Mouse (Mus musculus) myocyte (in vitro differentiated cells): Measurements from ENCODE around the gene Mia2. TPM values are rescaled to one million over a fixed set of nuclear protein-coding genes. Genes with fewer than 3 reads are reported as not detected.

ENCODE experiments used
- H3K27me3 ChIP-seq: one replicate; pipeline ENCODE4 v1.6.1; 2011; ENCODE audit not compliant: control insufficient read depth, insufficient read depth, insufficient read length
- H3K36me3 ChIP-seq: one replicate; pipeline ENCODE4 v1.6.1; 2011; ENCODE audit not compliant: control insufficient read depth, insufficient read depth
- H3K4me2 ChIP-seq: one replicate; pipeline ENCODE4 v1.6.1; 2011; ENCODE audit warnings: low read depth, control low read depth
- H3K4me3 ChIP-seq: one replicate; pipeline ENCODE4 v1.5.1; 2011; ENCODE audit warnings: mild to moderate bottlenecking, control low read depth, moderate library complexity
- H3K79me2 ChIP-seq: one replicate; pipeline ENCODE4 v1.6.1; 2011; ENCODE audit not compliant: control insufficient read depth, insufficient read depth
- H3ac ChIP-seq: one replicate; pipeline ENCODE4 v1.6.1; 2011; ENCODE audit not compliant: control insufficient read depth, insufficient read length
- CEBPB ChIP-seq: IDR thresholded peaks from 2 replicates; pipeline ENCODE4 v1.6.1; 2011; ENCODE audit warnings: mild to moderate bottlenecking, moderate library complexity; ENCODE audit not compliant: poor library complexity, insufficient read depth, severe bottlenecking
- E2F4 ChIP-seq: IDR thresholded peaks from one replicate; pipeline ENCODE4 v1.6.1; 2011; ENCODE audit warnings: mild to moderate bottlenecking, control low read depth, moderate library complexity; ENCODE audit not compliant: insufficient read depth
- MAX ChIP-seq: IDR thresholded peaks from one replicate; pipeline ENCODE4 v1.6.1; 2011; ENCODE audit warnings: low read depth, mild to moderate bottlenecking, control low read depth
- MYOD1 ChIP-seq, 3 experiments: IDR thresholded peaks; one replicate each; pipeline ENCODE4 v1.6.1; 2011; ENCODE audit warnings: control low read depth in 2 of 3, low read depth in 2 of 3, mild to moderate bottlenecking in 2 of 3, moderate library complexity in 1 of 3; ENCODE audit not compliant: insufficient read length in 2 of 3, control insufficient read depth in 1 of 3
- MYOG ChIP-seq, 3 experiments: IDR thresholded peaks; one replicate each; pipeline ENCODE4 v1.6.1; 2011; ENCODE audit warnings: control low read depth in 2 of 3, low read depth in 2 of 3, mild to moderate bottlenecking in 2 of 3; ENCODE audit not compliant: insufficient read length in 2 of 3, control insufficient read depth in 1 of 3, insufficient read depth in 1 of 3
- POLR2A ChIP-seq: IDR thresholded peaks from one replicate; pipeline ENCODE4 v1.6.1; 2011; ENCODE audit warnings: low read depth, mild to moderate bottlenecking, control low read depth, moderate library complexity; ENCODE audit not compliant: insufficient read length
- POLR2AphosphoS2 ChIP-seq: IDR thresholded peaks from one replicate; pipeline ENCODE4 v1.6.1; 2011; ENCODE audit warnings: low read depth, control low read depth; ENCODE audit not compliant: insufficient read length
- REST ChIP-seq: IDR thresholded peaks from one replicate; pipeline ENCODE4 v1.6.1; 2011; ENCODE audit warnings: mild to moderate bottlenecking, control low read depth, moderate library complexity; ENCODE audit not compliant: insufficient read depth, insufficient read length
- SRF ChIP-seq: IDR thresholded peaks from one replicate; pipeline ENCODE4 v1.6.1; 2011; ENCODE audit warnings: low read depth; ENCODE audit not compliant: control insufficient read depth, insufficient read length
- TCF12 ChIP-seq: IDR thresholded peaks from one replicate; pipeline ENCODE4 v1.6.1; 2011; ENCODE audit warnings: mild to moderate bottlenecking, control low read depth; ENCODE audit not compliant: poor library complexity, insufficient read depth, severe bottlenecking
- TCF3 ChIP-seq: IDR thresholded peaks from one replicate; pipeline ENCODE4 v1.6.1; 2011; ENCODE audit warnings: low read depth, control low read depth; ENCODE audit not compliant: insufficient read length
- USF1 ChIP-seq: IDR thresholded peaks from one replicate; pipeline ENCODE4 v1.6.1; 2011; ENCODE audit warnings: low read depth, mild to moderate bottlenecking, control low read depth, moderate library complexity
- polyA plus RNA-seq: library from polyadenylated mRNA; unstranded; fragments of >200 nt; fragmentation: generic; extraction: Trizol; gene quantifications from one replicate; pipeline ENCODE4 v1.2.1, GENCODE M21; 2012; ENCODE audit warnings: missing spikeins

Mia2 gene
- polyA plus RNA-seq, 1 experiment: 22.6 TPM

GRCm38 (mm10) chr12:59130249-59130648 lies 34.6 kb downstream of the Mia2 start:
- H3ac ChIP-seq: peak overlapping the region; percentile 42
- H3K4me3 ChIP-seq: peak overlapping the region; percentile 61
- H3K36me3 ChIP-seq: no peaks in the 10 kb centered on the region
- H3K27me3 ChIP-seq: no peaks in the 10 kb centered on the region
- peak overlapping the region; percentile 77 for H3K4me2 ChIP-seq
- TF ChIP-seq MYOG (IDR thresholded peaks at IDR 0.05; ENCODE audit: control insufficient read depth in 1 of 3, insufficient read depth in 1 of 3, insufficient read length in 2 of 3, low read depth in 2 of 3): no peak
- peak; percentile 82 for TF ChIP-seq CEBPB
- peaks cover 38% of the 10 kb centered on the region for H3K79me2 ChIP-seq

- H3K4me2 ChIP-seq: peak overlapping the region; percentile 77
- H3K79me2 ChIP-seq: peaks cover 44% of the 10 kb centered on the region
- H3K4me3 ChIP-seq: peak overlapping the region; percentile 61
- H3K27me3 ChIP-seq: no peaks in the 10 kb centered on the region
- H3ac ChIP-seq: peak overlapping the region; percentile 42
- TF ChIP-seq POLR2AphosphoS2: peak; percentile 87
- no peak for TF ChIP-seq REST
- peak in 1 of 3 experiments; percentile 57 for TF ChIP-seq MYOG (IDR thresholded peaks at IDR 0.05; ENCODE audit: control insufficient read depth in 1 of 3, insufficient read depth in 1 of 3, insufficient read length in 2 of 3, low read depth in 2 of 3)
- peak in 1 of 3 experiments; percentile 32 for TF ChIP-seq MYOD1 (IDR thresholded peaks at IDR 0.05; ENCODE audit: control insufficient read depth in 1 of 3, insufficient read length in 2 of 3, low read depth in 2 of 3)
- no peak for TF ChIP-seq USF1
- no peak for TF ChIP-seq TCF3
- TF ChIP-seq MAX: no peak
- peak; percentile 84 for TF ChIP-seq POLR2A
- no peak for TF ChIP-seq E2F4
- TF ChIP-seq SRF: peak; percentile 30
- TF ChIP-seq TCF12: no peak
- TF ChIP-seq CEBPB: no peak
- H3K36me3 ChIP-seq: no peaks in the 10 kb centered on the region
These were observed 35.3 kb downstream of the Mia2 start for GRCm38 (mm10) chr12:59130651-59131577.

DNA sequence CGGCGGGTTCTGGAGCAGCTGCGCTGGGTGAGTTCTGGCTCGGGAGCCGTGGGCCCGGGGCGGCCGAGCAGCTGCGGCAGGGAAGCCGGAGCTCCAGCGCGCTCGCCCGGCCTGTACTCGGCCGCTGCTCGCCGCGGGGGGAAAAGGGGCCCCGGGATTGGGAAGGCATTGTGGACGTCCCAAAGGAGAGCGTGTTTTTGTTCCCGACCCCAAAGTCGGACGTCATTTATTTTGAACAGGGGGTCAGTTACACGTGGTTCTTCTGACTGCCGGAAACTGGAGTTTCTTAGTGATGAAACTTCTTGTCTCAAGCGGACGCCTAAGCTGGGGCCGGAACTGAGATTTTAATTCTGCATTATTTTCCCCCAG lies 36.0 kb downstream of the Mia2 start:
- peak overlapping the region; percentile 61 for H3K4me3 ChIP-seq
- no peaks in the 10 kb centered on the region for H3K36me3 ChIP-seq
- peak overlapping the region; percentile 42 for H3ac ChIP-seq
- H3K79me2 ChIP-seq: peaks cover 51% of the 10 kb centered on the region
- peak overlapping the region; percentile 63 for H3K4me2 ChIP-seq
- H3K27me3 ChIP-seq: no peaks in the 10 kb centered on the region
- TF ChIP-seq REST (no peak), CEBPB (0 out of 2 replicates have a peak, but pooled peaks have one; percentile 40), MYOG (IDR thresholded peaks at IDR 0.05; ENCODE audit: control insufficient read depth in 1 of 3, insufficient read depth in 1 of 3, insufficient read length in 2 of 3, low read depth in 2 of 3) (peak in 1 of 3 experiments; percentile 31), E2F4 (no peak), POLR2AphosphoS2 (no peak)

- no peak for TF ChIP-seq MYOG (IDR thresholded peaks at IDR 0.05; ENCODE audit: control insufficient read depth in 1 of 3, insufficient read depth in 1 of 3, insufficient read length in 2 of 3, low read depth in 2 of 3)
- no peak for TF ChIP-seq REST
- Histone ChIP-seq H3K79me2 (peaks cover 60% of the 10 kb centered on the region), H3K36me3 (no peaks in the 10 kb centered on the region), H3ac (no peak overlapping the region), H3K4me3 (peak overlapping the region; percentile 61), H3K27me3 (no peaks in the 10 kb centered on the region), H3K4me2 (peak overlapping the region; percentile 63)
These were observed 36.9 kb downstream of the Mia2 start for GRCm38 (mm10) chr12:59132462-59132861.

- Histone ChIP-seq H3ac (no peak overlapping the region), H3K79me2 (peaks cover 64% of the 10 kb centered on the region), H3K4me3 (peak overlapping the region; percentile 61), H3K4me2 (peak overlapping the region; percentile 63), H3K27me3 (no peaks in the 10 kb centered on the region), H3K36me3 (no peaks in the 10 kb centered on the region)
- TF ChIP-seq CEBPB: no peak
- no peak for TF ChIP-seq MAX
- TF ChIP-seq E2F4: no peak
- TF ChIP-seq SRF: no peak
- no peak for TF ChIP-seq USF1
- no peak for TF ChIP-seq POLR2AphosphoS2
- TF ChIP-seq POLR2A: no peak
- TF ChIP-seq TCF12: no peak
- no peak for TF ChIP-seq TCF3
- no peak for TF ChIP-seq MYOD1 (IDR thresholded peaks at IDR 0.05; ENCODE audit: control insufficient read depth in 1 of 3, insufficient read length in 2 of 3, low read depth in 2 of 3)
- no peak for TF ChIP-seq MYOG (IDR thresholded peaks at IDR 0.05; ENCODE audit: control insufficient read depth in 1 of 3, insufficient read depth in 1 of 3, insufficient read length in 2 of 3, low read depth in 2 of 3)
- TF ChIP-seq REST: no peak
These were observed 37.3 kb downstream of the Mia2 start for GRCm38 (mm10) chr12:59132940-59133339.
